Mouse (Mus musculus) naive thymus-derived CD4-positive, alpha-beta T cell, adult 2 months (primary cell): ENCODE data around the gene Flot1.
"Not testable (repeated sequence)": the region's sequence is repeated elsewhere in the genome, so short reads cannot be mapped to it uniquely, and the experiment has no call there.

Source experiments
- DNase-seq: peaks from one replicate; pipeline ENCODE4 v3.0.0-alpha.2; 2011; ENCODE audit warnings: low read depth

The Flot1 gene

GRCm38 (mm10) chr17:35836178-35836965 lies 13.3 kb downstream of the Flot1 start:
- peak; percentile 92 for DNase-seq

- peak; percentile 74 for DNase-seq
Observed at GRCm38 (mm10) chr17:35836991-35837422, 14.0 kb downstream of the Flot1 start.

DNA sequence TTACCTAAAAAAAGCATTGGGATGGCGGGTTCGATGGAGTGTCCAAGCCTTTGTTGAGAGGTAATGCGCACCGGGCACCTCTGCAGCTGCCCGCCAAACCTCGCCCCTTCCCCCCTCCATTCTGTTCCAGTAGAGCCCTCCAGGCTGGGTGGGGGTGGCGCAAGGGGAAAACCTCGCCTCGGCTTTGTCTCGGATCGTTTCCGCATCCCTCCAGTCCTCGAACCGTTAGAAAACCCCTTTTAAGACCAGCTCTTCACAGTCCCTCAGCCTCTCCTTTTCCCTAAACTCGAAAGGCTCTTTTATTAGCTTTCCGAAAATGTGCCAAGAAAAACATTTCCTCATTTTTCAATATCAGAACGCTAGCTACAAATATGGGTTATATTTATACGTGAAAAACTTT lies 14.5 kb downstream of the Flot1 start:
- DNase-seq: peak; percentile 50

GRCm38 (mm10) chr17:35838122-35838544 lies 15.1 kb downstream of the Flot1 start, which contains the start of gene Tubb5:
Gene Tubb5, minus strand, starts transcription at chr17:35838306.
- DNase-seq: peak; percentile 90

DNA sequence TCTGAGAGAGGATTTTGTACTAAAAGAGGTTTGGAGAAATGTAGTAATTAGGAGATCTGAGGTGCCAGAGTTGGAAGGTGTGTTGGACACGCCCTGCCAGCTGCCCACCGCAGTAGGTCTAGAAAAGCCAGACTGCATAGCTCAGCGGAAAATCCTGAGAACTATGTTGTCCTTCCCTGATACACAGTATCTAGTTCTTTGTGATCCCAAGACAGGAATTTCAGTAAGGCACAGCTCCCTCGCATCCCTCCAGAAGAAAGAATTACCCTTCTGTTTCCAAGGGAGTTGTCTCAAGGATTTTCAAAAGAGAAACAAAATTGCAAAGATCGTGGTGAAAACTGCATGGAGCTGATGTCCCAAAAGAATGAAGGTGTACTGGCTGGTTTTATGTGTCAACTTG lies 15.5 kb downstream of the Flot1 start:
- DNase-seq: no peak

GRCm38 (mm10) chr17:35839002-35839401 lies 16.0 kb downstream of the Flot1 start:
- DNase-seq: not testable (repeated sequence)

- DNase-seq: peak; percentile 41
Observed at GRCm38 (mm10) chr17:35840561-35840960, 17.5 kb downstream of the Flot1 start.

DNA sequence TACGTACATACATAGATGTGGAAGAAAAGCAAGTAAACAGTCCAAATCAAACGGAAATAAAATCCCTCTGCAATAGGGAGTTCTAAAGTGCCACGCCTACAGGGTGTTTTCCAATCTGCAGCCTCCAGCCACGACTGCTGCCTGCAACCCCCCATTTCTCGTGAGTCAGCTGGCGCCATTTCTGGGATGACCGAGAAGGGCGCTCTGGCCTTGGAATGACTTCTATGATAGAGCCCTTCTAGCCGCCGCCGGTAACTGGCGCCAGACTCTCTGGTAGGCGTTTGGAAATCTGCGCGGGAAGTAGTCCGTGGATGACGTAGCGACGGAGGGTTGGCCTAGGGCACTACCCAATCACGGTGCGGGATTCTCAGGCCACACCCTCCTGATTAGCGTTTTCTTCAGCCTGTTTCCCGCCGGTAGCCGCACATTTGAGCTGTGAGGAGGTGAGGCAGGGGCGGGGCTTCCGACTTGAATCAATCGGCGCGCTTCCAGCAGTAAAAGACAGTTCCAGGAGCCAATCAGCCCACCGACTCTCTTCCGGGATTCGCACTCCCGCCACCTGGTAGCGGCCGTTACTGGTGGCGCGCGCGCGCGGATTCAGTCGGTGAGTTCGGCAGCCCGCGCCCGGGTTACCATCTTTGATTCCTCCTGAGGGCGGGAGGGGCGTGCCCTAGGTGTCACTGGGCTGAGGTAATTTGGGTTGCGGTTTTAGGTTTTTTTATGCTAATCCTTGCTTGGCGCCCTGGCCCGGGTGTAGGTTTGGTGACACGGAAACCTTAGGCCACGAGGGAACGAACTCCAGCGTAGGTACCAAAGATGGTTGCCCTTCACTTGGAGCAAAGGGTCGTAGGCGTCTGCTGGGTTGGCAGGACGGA lies 18.3 kb downstream of the Flot1 start, which contains the start of gene Mdc1:
Gene Mdc1 (plus strand): TSS at position 440 of the 875 bp plus-strand sequence.
- DNase-seq: peak; percentile 99

GRCm38 (mm10) chr17:35842006-35842405 lies 19.0 kb downstream of the Flot1 start:
- DNase-seq: no peak

DNA sequence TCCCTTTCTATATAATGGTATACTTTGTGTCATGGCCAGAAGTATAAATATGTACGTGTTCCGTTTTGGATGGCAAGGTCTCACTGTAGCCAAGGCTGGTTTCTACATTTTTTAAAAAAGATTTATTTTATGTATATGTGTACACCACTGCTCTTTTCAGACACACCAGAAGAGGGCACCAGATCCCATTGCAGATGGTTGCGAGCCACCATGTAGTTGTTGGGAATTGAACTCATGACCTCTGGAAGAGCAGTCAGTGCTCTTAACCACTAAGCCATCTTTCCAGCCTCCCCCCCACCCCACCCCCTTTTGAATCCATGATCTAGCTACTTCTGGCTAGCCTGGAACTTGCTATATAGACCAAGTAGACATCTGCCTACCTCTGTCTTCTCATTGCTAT lies 20.5 kb downstream of the Flot1 start:
- no peak for DNase-seq

DNA sequence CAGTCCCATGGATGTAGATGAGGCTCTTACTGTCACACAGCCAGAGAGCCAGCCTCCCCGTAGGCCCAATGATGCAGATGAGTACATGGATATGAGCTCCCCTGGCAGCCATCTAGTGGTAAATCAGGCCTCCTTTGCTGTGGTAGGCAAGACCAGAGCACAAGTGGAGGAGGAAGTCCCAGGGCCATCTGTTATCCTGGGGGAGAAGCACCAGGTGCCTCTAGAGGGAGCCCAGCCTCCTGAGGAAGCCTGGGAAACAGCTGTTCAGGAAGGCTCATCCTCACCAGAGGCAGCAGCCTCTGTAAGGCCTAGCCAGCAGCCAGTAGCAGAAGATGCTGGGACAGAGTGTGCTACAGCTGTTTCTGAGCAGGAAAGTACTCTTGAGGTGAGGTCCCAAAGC lies 25.1 kb downstream of the Flot1 start:
- no peak for DNase-seq

GRCm38 (mm10) chr17:35850974-35851373 lies 27.9 kb downstream of the Flot1 start:
- no peak for DNase-seq

GRCm38 (mm10) chr17:35859371-35859770 lies 36.3 kb downstream of the Flot1 start:
- no peak for DNase-seq

DNA sequence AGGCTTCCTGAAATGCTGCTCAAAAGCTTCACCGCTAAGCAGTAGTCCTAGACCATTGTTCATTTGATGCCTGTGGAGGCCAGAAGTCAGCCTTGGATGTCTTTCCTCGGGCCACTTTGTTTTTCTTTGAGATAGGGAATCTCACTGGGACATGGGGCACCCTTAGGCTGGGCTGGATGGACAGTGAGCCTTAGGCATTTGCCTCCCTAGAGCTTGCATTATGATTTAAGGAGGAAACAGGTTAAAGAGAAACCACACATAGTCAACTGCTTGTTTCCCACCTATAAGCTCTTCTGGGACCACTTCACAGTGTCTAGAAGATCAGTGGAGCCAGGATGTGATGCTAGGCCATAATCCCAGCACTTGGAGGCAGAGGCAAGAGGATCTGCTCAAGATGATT lies 36.8 kb downstream of the Flot1 start:
- no peak for DNase-seq

DNA sequence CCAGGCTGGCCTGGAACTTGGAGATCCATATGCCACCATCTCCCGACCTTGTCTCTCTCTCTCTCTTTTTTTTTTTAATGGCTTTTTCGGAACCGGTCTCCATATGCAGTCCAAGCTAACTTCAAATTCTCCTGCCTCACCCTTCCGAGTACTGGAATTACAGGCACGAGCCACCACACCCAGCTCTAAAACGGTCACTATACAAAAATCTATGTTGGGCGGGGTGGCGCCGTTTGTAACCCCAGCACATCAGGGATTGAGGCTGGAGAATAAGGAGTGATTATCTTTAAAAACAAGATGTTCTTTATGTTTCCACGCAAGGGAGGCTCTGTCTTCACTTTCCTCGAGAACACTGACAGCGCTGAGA lies 37.8 kb downstream of the Flot1 start:
- DNase-seq: no peak

DNA sequence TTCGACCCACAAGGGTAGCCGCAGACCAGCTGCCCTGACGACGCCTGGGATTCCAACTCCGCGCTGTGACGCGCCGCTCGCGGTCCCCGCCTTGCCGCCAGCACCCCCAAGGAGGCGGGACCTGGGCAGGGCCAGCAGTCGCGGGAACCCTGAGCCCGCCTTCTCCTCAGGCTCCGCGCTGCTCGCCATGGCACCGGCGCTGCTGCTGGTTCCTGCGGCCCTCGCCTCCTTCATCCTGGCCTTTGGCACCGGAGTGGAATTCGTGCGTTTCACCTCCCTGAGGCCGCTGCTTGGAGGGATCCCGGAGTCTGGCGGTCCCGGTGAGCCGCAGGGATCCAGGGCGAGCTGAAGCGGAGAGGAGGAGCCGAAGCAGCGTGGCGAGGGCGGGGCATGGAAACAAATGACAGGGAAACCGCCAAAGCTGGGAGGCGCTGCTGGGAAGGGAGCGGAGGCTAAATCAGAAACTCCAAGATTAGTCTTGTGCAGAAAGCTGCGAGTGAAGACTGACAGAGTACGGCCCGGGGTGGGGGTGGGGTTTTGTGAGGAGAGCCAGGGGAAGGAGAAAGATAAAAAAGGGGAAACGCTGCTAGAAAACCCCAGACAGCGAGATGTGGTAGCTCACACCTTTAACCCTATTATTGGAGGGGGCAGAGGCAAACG lies 38.3 kb downstream of the Flot1 start, which contains the start of gene Nrm:
Gene Nrm (plus strand): TSS at position 121 of the 660 bp plus-strand sequence.
- DNase-seq: peak; percentile 88

DNA sequence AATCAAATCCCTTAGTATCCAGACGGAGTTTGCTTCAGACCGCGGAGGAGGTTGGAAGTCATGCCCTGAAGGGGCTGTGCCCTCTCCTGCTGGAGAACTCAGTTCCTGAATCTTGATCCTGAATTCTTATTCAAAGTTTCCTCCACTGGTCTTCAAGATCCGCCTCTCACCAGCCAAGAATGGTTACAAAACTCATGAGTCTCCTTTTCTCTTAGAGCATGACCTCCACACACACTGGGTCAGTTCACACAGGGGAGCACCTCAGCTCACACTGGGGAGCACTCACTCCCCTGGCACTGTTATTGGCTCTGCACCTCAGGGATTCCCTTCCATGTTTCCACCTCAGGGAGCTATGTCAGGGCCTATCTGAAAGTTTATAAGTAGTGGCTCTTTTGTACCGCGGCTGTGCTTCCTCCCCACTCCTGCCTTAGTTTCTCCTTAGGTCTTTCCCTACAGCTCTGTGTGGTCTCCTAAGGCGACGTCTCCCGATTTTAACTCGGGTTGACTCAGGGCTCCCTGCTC lies 41.9 kb downstream of the Flot1 start:
- no peak for DNase-seq

DNA sequence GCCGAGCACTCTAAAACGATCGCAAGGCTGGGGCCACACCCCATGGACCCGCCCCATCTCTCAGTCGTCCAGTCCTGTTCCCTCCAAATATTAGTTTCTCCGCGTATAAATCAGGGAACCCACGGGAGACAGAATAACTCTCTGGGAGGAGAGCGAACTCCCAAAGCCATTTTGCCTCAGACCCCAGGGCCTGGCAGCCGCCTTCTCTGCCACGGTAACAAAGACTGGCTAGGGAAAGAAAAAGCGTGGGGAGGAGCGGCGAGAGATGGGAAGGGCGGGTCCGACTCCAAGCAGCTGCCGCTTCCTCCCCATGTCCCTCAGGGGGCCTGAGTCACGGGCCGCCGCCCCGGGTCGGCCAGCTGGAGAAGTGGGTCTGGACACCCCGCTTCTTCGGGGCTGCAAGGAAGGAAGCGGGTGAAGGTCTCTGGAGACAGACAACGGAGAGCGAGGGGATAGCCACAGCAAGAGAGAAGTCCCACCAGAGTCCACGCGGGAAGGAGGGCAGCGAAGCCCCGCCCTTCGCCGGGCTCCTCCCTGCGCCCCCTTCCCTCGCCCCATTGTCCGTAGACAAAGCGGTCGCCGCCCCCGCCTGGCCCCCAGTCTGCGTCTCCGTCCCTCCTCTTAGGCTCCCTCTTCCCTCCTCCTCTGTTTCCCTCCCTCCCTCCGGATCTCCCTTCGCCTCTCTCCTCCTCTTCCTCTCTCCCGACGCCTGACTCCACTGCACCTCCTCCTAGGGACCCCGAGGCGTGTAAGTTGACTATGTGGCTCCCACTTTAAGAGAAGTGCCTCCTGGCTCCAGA lies 42.7 kb downstream of the Flot1 start, which contains the start of gene Ppp1r18:
Gene Ppp1r18 (plus strand): TSS at position 113 of the 800 bp plus-strand sequence.
- DNase-seq: peak; percentile 40

- peak; percentile 51 for DNase-seq
Observed at GRCm38 (mm10) chr17:35866281-35866831, 43.3 kb downstream of the Flot1 start.
